Mouse (Mus musculus): ENCODE measurements around the gene Mipol1.

DNA sequence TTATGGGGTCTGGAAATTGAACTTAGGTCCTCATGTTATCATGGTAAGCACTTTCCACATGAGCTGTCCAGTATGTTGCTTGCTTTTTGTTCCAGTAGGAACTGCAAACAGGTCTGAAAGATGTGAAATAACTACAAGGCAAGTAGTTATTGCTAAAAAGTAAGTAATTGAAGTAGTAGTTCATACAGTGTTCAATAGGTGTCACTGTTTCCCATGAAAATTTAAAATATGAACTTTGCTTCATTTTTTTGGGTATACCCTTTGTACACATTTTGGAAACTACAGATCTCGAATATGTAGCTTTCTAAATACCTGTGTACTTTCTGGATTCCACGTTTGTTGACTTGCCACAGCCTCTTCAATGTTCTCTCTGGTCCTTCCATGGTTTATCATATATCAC lies 28.3 kb downstream of the Mipol1 start:
- no peak for TF ChIP-seq TAL1 (IDR thresholded peaks at IDR 0.05; ENCODE audit: low read length)
- TF ChIP-seq GATA1 (IDR thresholded peaks at IDR 0.05; ENCODE audit: low read length) = no peak
